Mouse (Mus musculus) megakaryocyte, embryonic 14.5 days (primary cell): ENCODE measurements at regions not wholly inside any gene's neighbourhood (a gene's known extent, or its start where the extent isn't known, plus 50 kb on each side); places are given as distances from the start of the nearest gene placed in this dataset.

ENCODE experiments used
- FLI1 ChIP-seq: IDR thresholded peaks from 2 replicates; pipeline ENCODE4 v1.6.1; 2012; ENCODE audit warnings: low read length, inconsistent platforms, mixed read lengths
- GATA1 ChIP-seq: IDR thresholded peaks from 3 replicates; pipeline ENCODE4 v1.6.1; 2012; ENCODE audit warnings: mixed read lengths, low read length, inconsistent platforms, borderline replicate concordance

GRCm38 (mm10) chr1:155482760-155483159, 65.5 kb upstream of the Xpr1 start:
- TF ChIP-seq GATA1 (no peak), FLI1 (no peak)
